Mouse (Mus musculus) heart, adult 2 months (tissue): ENCODE measurements around the gene Kdf1. TPM values are rescaled to one million over a fixed set of nuclear protein-coding genes. Genes with fewer than 3 reads are reported as not detected.

Experiments used
- DNase-seq, 2 experiments: peaks; one replicate each; pipeline ENCODE4 v3.0.0; 2021
- H3K27ac ChIP-seq: fragments of 200-600 bp; 2 replicates; pipeline ENCODE4 v1.8.1; 2022
- H3K27me3 ChIP-seq: fragments of 200-500 bp; 2 replicates; pipeline ENCODE4 v1.6.1; 2012; ENCODE audit warnings: mild to moderate bottlenecking, low read length, inconsistent platforms, mixed read lengths; ENCODE audit not compliant: control insufficient read depth, insufficient read depth
- H3K36me3 ChIP-seq: fragments of 200-500 bp; 2 replicates; pipeline ENCODE4 v1.6.1; 2012; ENCODE audit warnings: low read length, inconsistent platforms; ENCODE audit not compliant: control insufficient read depth, insufficient read depth
- H3K4me1 ChIP-seq: fragments of 200-500 bp; 2 replicates; pipeline ENCODE4 v1.6.1; 2011; ENCODE audit warnings: low read length; ENCODE audit not compliant: control insufficient read depth, insufficient read depth
- H3K4me3 ChIP-seq: fragments of 200-600 bp; 2 replicates; pipeline ENCODE4 v1.8.1; 2022
- H3K79me2 ChIP-seq: fragments of 200-500 bp; replicated peaks from 2 replicates; pipeline ENCODE4 v1.6.1; 2012; ENCODE audit warnings: mild to moderate bottlenecking, inconsistent platforms, low read length, moderate library complexity, mixed read lengths; ENCODE audit not compliant: control insufficient read depth, insufficient read depth
- H3K9ac ChIP-seq: fragments of 200-500 bp; 2 replicates; pipeline ENCODE4 v1.6.1; 2012; ENCODE audit warnings: low read depth, mild to moderate bottlenecking, control low read depth, inconsistent platforms, low read length, mixed read lengths
- CTCF ChIP-seq: fragments of 200-600 bp; IDR thresholded peaks from 2 replicates; pipeline ENCODE4 v1.8.1; 2022; ENCODE audit warnings: antibody characterized with exemption, mild to moderate bottlenecking, moderate library complexity
- EP300 ChIP-seq: fragments of 200-500 bp; IDR thresholded peaks from 2 replicates; pipeline ENCODE4 v1.6.1; 2011; ENCODE audit warnings: low read depth, low read length, control low read depth; ENCODE audit not compliant: insufficient read depth
- POLR2A ChIP-seq: fragments of 200-500 bp; IDR thresholded peaks from 2 replicates; pipeline ENCODE4 v1.6.1; 2011; ENCODE audit warnings: mild to moderate bottlenecking, low read depth, low read length, control low read depth; ENCODE audit not compliant: insufficient read depth
- WGBS: fragments of 180-500 bp; shearing (Covaris S2); methylation state at CpG from one replicate; pipeline ENCODE4 v1.1.7; 2018; 5-methylcytosine and 5-hydroxymethylcytosine counted together
- intact Hi-C: fragments of 180-260 bp; cut with DNase I; formaldehyde crosslinking; loops from one replicate; pipeline ENCODE4 v1.15.1; 2025
- microRNA-seq, 2 experiments: library from miRNA; unstranded; fragments of <30 nt; microRNA quantifications; one replicate each; pipeline ENCODE4 v1.2.0; 2021
- polyA plus RNA-seq: library from polyadenylated mRNA; depleted of rRNA; stranded (reverse); fragments of >200 nt; gene quantifications from 2 replicates; pipeline ENCODE4 v1.2.3, GENCODE M21; 2012; rRNA removed
- total RNA-seq, 2 experiments: library from RNA; stranded (reverse); gene quantifications; 2 replicates each; pipeline ENCODE4 v1.2.3; 2021

The Kdf1 gene
- total and polyA plus RNA-seq, 3 experiments = 0.23 TPM; not detected in 2

DNA sequence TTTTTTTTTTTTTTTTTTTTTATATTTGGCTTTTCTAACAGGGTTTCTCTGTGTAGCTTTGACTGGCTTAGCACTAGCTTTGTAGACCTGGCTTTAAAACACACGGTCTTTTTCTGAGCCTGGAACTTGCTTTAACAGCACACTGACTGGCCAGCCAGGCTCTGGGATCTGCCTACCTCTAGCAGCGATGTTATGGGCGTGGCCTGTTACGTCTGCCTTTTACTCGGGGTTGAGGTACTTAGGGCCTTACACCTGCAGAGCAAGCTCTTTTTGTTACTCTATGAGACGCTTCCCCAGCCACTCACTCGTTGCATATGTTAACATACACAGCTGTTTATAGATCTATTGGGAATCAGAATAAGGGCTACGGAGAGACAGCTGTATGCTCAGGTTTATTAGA is 48.5 kb downstream of the Kdf1 start:
- TF ChIP-seq CTCF (no peak), POLR2A (no peak), EP300 (no peak)
- Histone ChIP-seq H3K4me3 (no peak overlapping the region), H3K27ac (no peak overlapping the region), H3K4me1 (no peaks in the 10 kb centered on the region), H3K27me3 (no peaks in the 10 kb centered on the region), H3K36me3 (no peaks in the 10 kb centered on the region), H3K79me2 (no peaks in the 10 kb centered on the region), H3K9ac (no peak overlapping the region)
- intact Hi-C loops = no loop called here
- no peak for DNase-seq
- 35% methylated on average over 8 of the region's 8 CpGs for WGBS

- WGBS = 80% methylated on average over 10 of the region's 10 CpGs
- H3K27me3 ChIP-seq = no peaks in the 10 kb centered on the region
- H3K4me1 ChIP-seq = peaks cover 1% of the 10 kb centered on the region; the same call in 1 of the 2 replicates
- no peaks in the 10 kb centered on the region for H3K79me2 ChIP-seq
- H3K4me3 ChIP-seq = no peak overlapping the region
- TF ChIP-seq EP300 (no peak), CTCF (no peak), POLR2A (no peak)
- H3K9ac ChIP-seq = no peak overlapping the region
- intact Hi-C loops = no loop called here
- no peaks in the 10 kb centered on the region for H3K36me3 ChIP-seq
- DNase-seq = no peak
- no peak overlapping the region for H3K27ac ChIP-seq
These were observed 50.7 kb downstream of the Kdf1 start for GRCm38 (mm10) chr4:133569291-133570065.

DNA sequence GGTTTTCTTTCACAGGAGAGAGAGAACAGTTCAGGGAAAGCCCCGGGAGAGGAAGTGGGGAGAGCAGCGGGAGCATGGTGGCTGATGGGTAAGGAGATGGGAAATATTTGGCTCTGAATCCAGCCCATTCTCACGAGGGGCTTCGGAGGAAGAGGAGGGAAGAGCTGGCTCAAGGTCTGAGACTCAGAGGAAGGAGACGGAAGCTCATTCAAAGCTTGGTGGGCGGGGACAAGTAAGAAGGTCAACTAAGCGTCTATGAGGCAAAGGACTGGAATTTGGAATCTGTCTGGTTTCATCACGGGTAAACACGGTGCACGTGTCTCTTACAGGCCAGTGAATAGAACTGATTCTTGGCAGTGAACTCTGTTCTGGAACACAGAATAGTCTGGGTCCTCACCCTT is 51.3 kb downstream of the Kdf1 start:
- intact Hi-C loops = no loop called here
- TF ChIP-seq CTCF (no peak), POLR2A (no peak), EP300 (no peak)
- Histone ChIP-seq H3K27me3 (no peaks in the 10 kb centered on the region), H3K27ac (no peak overlapping the region), H3K36me3 (no peaks in the 10 kb centered on the region), H3K4me3 (no peak overlapping the region), H3K9ac (no peak overlapping the region), H3K79me2 (no peaks in the 10 kb centered on the region), H3K4me1 (peaks cover 2% of the 10 kb centered on the region; the same call in 1 of the 2 replicates)
- 34% methylated on average over 10 of the region's 10 CpGs for WGBS
- DNase-seq = no peak

GRCm38 (mm10) chr4:133574070-133574842 is 55.5 kb downstream of the Kdf1 start, which contains the start of gene Gpatch3:
Gpatch3 (plus strand) TSS chr4:133574745.
- peak; percentile 92 to 93 for DNase-seq
- H3K79me2 ChIP-seq = no peaks in the 10 kb centered on the region
- TF ChIP-seq POLR2A = peak; percentile 88
- peak; percentile 33; the same call in 1 of the 2 replicates for TF ChIP-seq CTCF
- peak; percentile 83 for TF ChIP-seq EP300
- 4% methylated on average over 44 of the region's 44 CpGs for WGBS
- H3K36me3 ChIP-seq = no peaks in the 10 kb centered on the region
- peak within 1 kb of the TSS; percentile 62 for H3K4me3 ChIP-seq
- H3K27ac ChIP-seq = peak within 1 kb of the TSS; percentile 69
- intact Hi-C loops = no loop called here
- H3K27me3 ChIP-seq = no peaks in the 10 kb centered on the region
- H3K4me1 ChIP-seq = peaks cover 3% of the 10 kb centered on the region
- peak within 1 kb of the TSS; percentile 82 for H3K9ac ChIP-seq

DNA sequence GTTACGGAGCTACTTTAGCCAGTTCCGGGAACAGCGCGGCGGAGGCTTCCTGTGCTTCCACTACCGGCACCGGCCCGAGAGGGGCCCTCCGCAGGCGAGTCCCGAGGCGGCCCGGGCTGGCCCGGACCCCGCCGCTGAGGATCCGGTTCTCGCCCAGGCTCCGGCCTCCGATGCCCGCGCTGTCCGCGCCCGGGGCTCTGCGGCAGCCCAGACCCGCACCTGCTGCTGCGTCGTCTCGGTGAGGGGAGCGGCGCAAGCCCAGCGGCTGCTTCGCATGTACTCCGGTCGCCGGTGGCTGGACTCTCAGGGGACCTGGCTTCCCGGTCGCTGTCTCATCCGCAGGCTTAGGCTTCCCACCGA is 56.1 kb downstream of the Kdf1 start:
- Histone ChIP-seq H3K79me2 (no peaks in the 10 kb centered on the region), H3K36me3 (no peaks in the 10 kb centered on the region), H3K4me1 (peaks cover 3% of the 10 kb centered on the region), H3K27me3 (no peaks in the 10 kb centered on the region), H3K9ac (peak overlapping the region; percentile 82), H3K27ac (peak overlapping the region; percentile 69), H3K4me3 (peak overlapping the region; percentile 62)
- intact Hi-C loops = no loop called here
- no peak for TF ChIP-seq POLR2A
- no peak for TF ChIP-seq EP300
- TF ChIP-seq CTCF = no peak
- DNase-seq = no peak
- WGBS = under 1% methylated on average over 41 of the region's 41 CpGs

- Histone ChIP-seq H3K27ac (no peak overlapping the region), H3K9ac (no peak overlapping the region), H3K4me1 (peaks cover 3% of the 10 kb centered on the region), H3K79me2 (no peaks in the 10 kb centered on the region), H3K27me3 (no peaks in the 10 kb centered on the region), H3K36me3 (no peaks in the 10 kb centered on the region), H3K4me3 (no peak overlapping the region)
- intact Hi-C loops = no loop called here
- TF ChIP-seq POLR2A = no peak
- no peak for TF ChIP-seq EP300
- no peak for TF ChIP-seq CTCF
- 76% methylated on average over 12 of the region's 12 CpGs for WGBS
- DNase-seq = no peak
These were observed 59.2 kb downstream of the Kdf1 start for GRCm38 (mm10) chr4:133577983-133578382.

Small RNAs within 50 kb of the gene (microRNA-seq; reads per million reads assigned to microRNA genes)
- 0 reads per million in 2 experiments for gene Gm23158

Other genes with a start within 250 kb of the Kdf1 start
- 10 to 100 TPM; 31.9 to 33.9 TPM for gene Tmem222, start 241.2 kb upstream of the Kdf1 start, total RNA-seq
- gene Tmem222, start 241.2 kb upstream of the Kdf1 start, polyA plus RNA-seq = 48.3 and 72.9 TPM in 2 replicates
- gene Wdtc1, start 165.5 kb upstream of the Kdf1 start, total RNA-seq = 10 to 100 TPM; 73.6 to 96.1 TPM
- gene Wdtc1, start 165.5 kb upstream of the Kdf1 start, polyA plus RNA-seq = 61.8 and 65.1 TPM in 2 replicates
- 10 to 100 TPM; 17.0 to 17.4 TPM for gene Slc9a1, start 149.3 kb upstream of the Kdf1 start, total RNA-seq
- gene Slc9a1, start 149.3 kb upstream of the Kdf1 start, polyA plus RNA-seq = 21.4 and 21.5 TPM in 2 replicates
- gene Tent5b, start 38.8 kb upstream of the Kdf1 start, total RNA-seq = 1 to 10 TPM; 2.0 to 2.3 TPM
- 1.4 and 1.9 TPM in 2 replicates for gene Tent5b, start 38.8 kb upstream of the Kdf1 start, polyA plus RNA-seq
- 1 to 10 TPM; 2.0 to 2.1 TPM for gene Trnp1, start 20.4 kb upstream of the Kdf1 start, total RNA-seq
- gene Trnp1, start 20.4 kb upstream of the Kdf1 start, polyA plus RNA-seq = 2.3 and 2.4 TPM in 2 replicates
- gene Nudc, start 27.0 kb downstream of the Kdf1 start, total RNA-seq = 10 to 100 TPM; 70.5 to 78.8 TPM
- gene Nudc, start 27.0 kb downstream of the Kdf1 start, polyA plus RNA-seq = 40.5 and 52.5 TPM in 2 replicates
- 10 to 100 TPM; 13.1 to 14.5 TPM for gene Nr0b2, start 34.4 kb downstream of the Kdf1 start, total RNA-seq
- 28.3 and 45.4 TPM in 2 replicates for gene Nr0b2, start 34.4 kb downstream of the Kdf1 start, polyA plus RNA-seq
- 1 to 10 TPM; 3.4 to 5.0 TPM for gene Gpatch3, start 55.8 kb downstream of the Kdf1 start, total RNA-seq
- 1.9 and 2.1 TPM in 2 replicates for gene Gpatch3, start 55.8 kb downstream of the Kdf1 start, polyA plus RNA-seq
- gene Gpn2, start 65.4 kb downstream of the Kdf1 start, total RNA-seq = 1 to 10 TPM; 6.8 to 7.3 TPM
- gene Gpn2, start 65.4 kb downstream of the Kdf1 start, polyA plus RNA-seq = 12.1 and 17.7 TPM in 2 replicates
- gene Sfn, start 83.2 kb downstream of the Kdf1 start, total RNA-seq = 1 to 10 TPM; 1.2 TPM
- gene Sfn, start 83.2 kb downstream of the Kdf1 start, polyA plus RNA-seq = 1.4 and 2.0 TPM in 2 replicates
- 10 to 100 TPM; 21.3 to 27.7 TPM for gene Zdhhc18, start 131.2 kb downstream of the Kdf1 start, total RNA-seq
- gene Zdhhc18, start 131.2 kb downstream of the Kdf1 start, polyA plus RNA-seq = 37.3 and 40.1 TPM in 2 replicates
- gene Pigv, start 153.7 kb downstream of the Kdf1 start, total RNA-seq = 10 to 100 TPM; 11.7 to 12.1 TPM
- gene Pigv, start 153.7 kb downstream of the Kdf1 start, polyA plus RNA-seq = 9.5 and 11.7 TPM in 2 replicates
- 10 to 100 TPM; 34.2 to 38.0 TPM for gene Arid1a, start 237.8 kb downstream of the Kdf1 start, total RNA-seq
- gene Arid1a, start 237.8 kb downstream of the Kdf1 start, polyA plus RNA-seq = 27.8 and 28.1 TPM in 2 replicates